Mouse (Mus musculus) stomach, postnatal 0 days (tissue): ENCODE results near the gene Prm1. TPM values are rescaled to one million over a fixed set of nuclear protein-coding genes. Genes with fewer than 3 reads are reported as not detected.

ENCODE experiments used
- ATAC-seq: fragments of 200-750 bp; cut with Nextera tagmentation; 2 replicates; pipeline ENCODE4 v1.8.0; 2017; ENCODE audit not compliant: low FRiP score, low TSS enrichment
- DNase-seq: peaks from one replicate; pipeline ENCODE4 v3.0.0-alpha.2; 2016; ENCODE audit warnings: low spot score
- H3K27ac ChIP-seq: fragments of 300-500 bp; sonication (generic); replicated peaks from 2 replicates; pipeline ENCODE4 v1.5.1; 2014; ENCODE audit warnings: mild to moderate bottlenecking, control low read depth
- H3K27me3 ChIP-seq: fragments of 300-500 bp; sonication (generic); 2 replicates; pipeline ENCODE4 v1.6.1; 2014; ENCODE audit warnings: low read length; ENCODE audit not compliant: control insufficient read depth, insufficient read depth
- H3K36me3 ChIP-seq: fragments of 300-500 bp; sonication (generic); 2 replicates; pipeline ENCODE4 v1.6.1; 2014; ENCODE audit warnings: low read length, mixed read lengths; ENCODE audit not compliant: control insufficient read depth, insufficient read depth
- H3K4me1 ChIP-seq: fragments of 300-500 bp; sonication (generic); replicated peaks from 2 replicates; pipeline ENCODE4 v1.6.1; 2014; ENCODE audit warnings: antibody characterized with exemption; ENCODE audit not compliant: control insufficient read depth, insufficient read depth
- H3K4me2 ChIP-seq: fragments of 300-500 bp; sonication (generic); replicated peaks from 2 replicates; pipeline ENCODE4 v1.6.1; 2014; ENCODE audit warnings: low read depth, mild to moderate bottlenecking, control low read depth, moderate library complexity
- H3K4me3 ChIP-seq: fragments of 300-500 bp; sonication (generic); 2 replicates; pipeline ENCODE4 v1.5.1; 2014; ENCODE audit warnings: low read depth, low read length, control low read depth
- H3K9ac ChIP-seq: fragments of 300-500 bp; sonication (generic); 2 replicates; pipeline ENCODE4 v1.6.1; 2014; ENCODE audit warnings: mild to moderate bottlenecking, low read length, control low read depth, mixed read lengths
- H3K9me3 ChIP-seq: fragments of 300-500 bp; sonication (generic); 2 replicates; pipeline ENCODE4 v1.6.1; 2016; ENCODE audit warnings: low read length; ENCODE audit not compliant: control insufficient read depth
- CTCF ChIP-seq: IDR thresholded peaks from 2 replicates; pipeline ENCODE4 v1.5.1; 2016; ENCODE audit warnings: antibody characterized with exemption, low read depth, mild to moderate bottlenecking, moderate library complexity
- EP300 ChIP-seq: optimal IDR thresholded peaks from 2 replicates; pipeline ENCODE3; 2016; ENCODE audit warnings: antibody characterized with exemption
- WGBS: fragments of 180-500 bp; shearing (Covaris S2); extraction: QIAGEN DNeasy Blood & Tissue Kit; methylation state at CpG from one replicate; pipeline ENCODE4 v1.1.7; 2014; 5-methylcytosine and 5-hydroxymethylcytosine counted together
- polyA plus RNA-seq: library from polyadenylated mRNA; unstranded; fragments of >200 nt; fragmentation: Nextera tagmentation; extraction: Ambion mirVana; gene quantifications from 2 replicates; pipeline ENCODE4 v1.2.1, GENCODE M21; 2015

The Prm1 gene
- polyA plus RNA-seq, 1 experiment from 2014 or later: 0.23 TPM

- WGBS: 46% methylated on average over 4 of the region's 4 CpGs
- DNase-seq (peak; percentile 65), ATAC-seq (no peak)
- Histone ChIP-seq H3K27me3 (no peaks in the 10 kb centered on the region), H3K4me3 (no peak overlapping the region), H3K4me2 (no peak overlapping the region), H3K9me3 (no peaks in the 10 kb centered on the region), H3K36me3 (no peaks in the 10 kb centered on the region), H3K9ac (no peak overlapping the region), H3K27ac (no peak overlapping the region), H3K4me1 (no peaks in the 10 kb centered on the region)
- TF ChIP-seq EP300 (no peak), CTCF (peak; percentile 87)
These were observed 38.5 kb downstream of the Prm1 start for GRCm38 (mm10) chr16:10767158-10767557.

GRCm38 (mm10) chr16:10764323-10764722 is 41.3 kb downstream of the Prm1 start:
- Histone ChIP-seq H3K27ac (no peak overlapping the region), H3K4me2 (no peak overlapping the region), H3K4me3 (no peak overlapping the region), H3K9me3 (no peaks in the 10 kb centered on the region), H3K27me3 (no peaks in the 10 kb centered on the region), H3K4me1 (no peaks in the 10 kb centered on the region), H3K36me3 (no peaks in the 10 kb centered on the region), H3K9ac (no peak overlapping the region)
- no peak for ATAC-seq
- no peak for DNase-seq
- TF ChIP-seq EP300 (no peak), CTCF (no peak)
- 10% methylated on average over 2 of the region's 2 CpGs for WGBS

- no peaks in the 10 kb centered on the region for H3K36me3 ChIP-seq
- WGBS: 45% methylated on average over 6 of the region's 6 CpGs
- no peak for DNase-seq
These were observed 41.9 kb downstream of the Prm1 start for GRCm38 (mm10) chr16:10763540-10764264.

GRCm38 (mm10) chr16:10762569-10763180 is 43.0 kb downstream of the Prm1 start:
- 54% methylated on average over 5 of the region's 5 CpGs for WGBS

More at GRCm38 (mm10) chr16:10763540-10764264, 41.9 kb downstream of the Prm1 start:
- Histone ChIP-seq H3K27ac (no peak overlapping the region), H3K27me3 (no peaks in the 10 kb centered on the region), H3K9me3 (no peaks in the 10 kb centered on the region), H3K4me2 (no peak overlapping the region), H3K9ac (no peak overlapping the region), H3K4me1 (no peaks in the 10 kb centered on the region), H3K4me3 (no peak overlapping the region)
- TF ChIP-seq EP300: no peak
- no peak for TF ChIP-seq CTCF
- ATAC-seq: no peak

GRCm38 (mm10) chr16:10761182-10761581 is 44.5 kb downstream of the Prm1 start:
- no peaks in the 10 kb centered on the region for H3K27me3 ChIP-seq
- DNase-seq: no peak
- H3K36me3 ChIP-seq: no peaks in the 10 kb centered on the region
- H3K4me2 ChIP-seq: no peak overlapping the region
- no peaks in the 10 kb centered on the region for H3K4me1 ChIP-seq
- no peak for TF ChIP-seq CTCF
- no peak for TF ChIP-seq EP300
- ATAC-seq: no peak
- no peak overlapping the region for H3K4me3 ChIP-seq
- H3K27ac ChIP-seq: no peak overlapping the region
- 74% methylated on average over 8 of the region's 8 CpGs for WGBS
- no peak overlapping the region for H3K9ac ChIP-seq
- no peaks in the 10 kb centered on the region for H3K9me3 ChIP-seq

More at GRCm38 (mm10) chr16:10762569-10763180, 43.0 kb downstream of the Prm1 start:
- Histone ChIP-seq H3K4me2 (no peak overlapping the region), H3K9me3 (no peaks in the 10 kb centered on the region), H3K27me3 (no peaks in the 10 kb centered on the region), H3K9ac (no peak overlapping the region), H3K4me3 (no peak overlapping the region), H3K27ac (no peak overlapping the region), H3K4me1 (no peaks in the 10 kb centered on the region), H3K36me3 (no peaks in the 10 kb centered on the region)
- TF ChIP-seq EP300 (no peak), CTCF (no peak)
- ATAC-seq (no peak), DNase-seq (no peak)

GRCm38 (mm10) chr16:10756168-10756567 is 49.5 kb downstream of the Prm1 start:
- Histone ChIP-seq H3K4me1 (no peaks in the 10 kb centered on the region), H3K27me3 (no peaks in the 10 kb centered on the region), H3K27ac (no peak overlapping the region), H3K9me3 (no peaks in the 10 kb centered on the region), H3K9ac (no peak overlapping the region), H3K4me3 (no peak overlapping the region), H3K36me3 (no peaks in the 10 kb centered on the region), H3K4me2 (no peak overlapping the region)
- 60% methylated on average over 6 of the region's 6 CpGs for WGBS
- TF ChIP-seq EP300: no peak
- TF ChIP-seq CTCF: no peak
- ATAC-seq (no peak), DNase-seq (no peak)
